Mouse (Mus musculus): ENCODE measurements around the gene Syt5. TPM values are rescaled to one million over a fixed set of nuclear protein-coding genes. Genes with fewer than 3 reads are reported as not detected.

Gene Syt5
- total RNA-seq, 2 experiments from 2014 or later = 0.16 TPM; not detected in 1

- no peak for DNase-seq
Measured at GRCm38 (mm10) chr7:4523205-4524130, 23.9 kb downstream of the Syt5 start.

- no peak for DNase-seq
Measured at GRCm38 (mm10) chr7:4522292-4522691, 25.0 kb downstream of the Syt5 start.

- no peak for DNase-seq
Measured at GRCm38 (mm10) chr7:4521231-4522003, 25.9 kb downstream of the Syt5 start.

- DNase-seq = no peak
Measured at GRCm38 (mm10) chr7:4518487-4518886, 28.9 kb downstream of the Syt5 start.

GRCm38 (mm10) chr7:4516332-4517050 is 30.9 kb downstream of the Syt5 start, which contains the start of gene Tnnt1:
Tnnt1 (minus strand) TSS chr7:4516382.
- no peak for DNase-seq

- DNase-seq = no peak
Measured at GRCm38 (mm10) chr7:4515853-4516252, 31.5 kb downstream of the Syt5 start.

- no peak for DNase-seq
Measured at GRCm38 (mm10) chr7:4513829-4514712, 33.3 kb downstream of the Syt5 start.

GRCm38 (mm10) chr7:4513236-4513635 is 34.1 kb downstream of the Syt5 start:
- DNase-seq = no peak

- no peak for DNase-seq
Measured at GRCm38 (mm10) chr7:4511489-4512224, 35.7 kb downstream of the Syt5 start.

GRCm38 (mm10) chr7:4509863-4510608 is 37.3 kb downstream of the Syt5 start:
- peak; percentile 67 for DNase-seq

GRCm38 (mm10) chr7:4508739-4509116 is 38.6 kb downstream of the Syt5 start:
- no peak for DNase-seq

GRCm38 (mm10) chr7:4508062-4508738 is 39.1 kb downstream of the Syt5 start:
- no peak for DNase-seq

- no peak for DNase-seq
Measured at GRCm38 (mm10) chr7:4507220-4507619, 40.1 kb downstream of the Syt5 start.

- no peak for DNase-seq
Measured at GRCm38 (mm10) chr7:4504646-4505435, 42.5 kb downstream of the Syt5 start.

- DNase-seq = no peak
Measured at GRCm38 (mm10) chr7:4503858-4504257, 43.5 kb downstream of the Syt5 start.

- DNase-seq = no peak
Measured at GRCm38 (mm10) chr7:4503100-4503499, 44.2 kb downstream of the Syt5 start.

- peak; percentile 40 for DNase-seq
Measured at GRCm38 (mm10) chr7:4502421-4503090, 44.8 kb downstream of the Syt5 start.

All from gastrocnemius, postnatal 25 days (tissue).